In genomic region chr11:117781199-117781821, GRCm38 (mm10) we compare ENCODE assay signal across 1 mouse cellular context.
TF ChIP-seq lines count a peak whose summit lies in the region.

No protein-coding gene starts in this region.

TF ChIP-seq in CH12.LX, 34 proteins besides CTCF, POLR2A, EP300 and RAD21 (continued from another document):
- 0 out of 2 replicates have a peak, but pooled peaks have one; percentile 18 for TF ChIP-seq BHLHE40 (IDR thresholded peaks at IDR 0.05; ENCODE audit: low read depth, low read length)
- TF ChIP-seq SMC3 (IDR thresholded peaks at IDR 0.05; ENCODE audit: low read depth, low read length): no peak
- no peak for TF ChIP-seq MEF2A (IDR thresholded peaks at IDR 0.05; ENCODE audit: borderline replicate concordance, low read depth, low read length)
- no peak for TF ChIP-seq MAZ (IDR thresholded peaks at IDR 0.05; ENCODE audit: low read depth, low read length)
- no peak for TF ChIP-seq ZC3H11A (IDR thresholded peaks at IDR 0.05; ENCODE audit: low read depth, low read length)
- TF ChIP-seq IRF4 (IDR thresholded peaks at IDR 0.05; ENCODE audit: low read depth, low read length): no peak
TF ChIP-seq in CH12.LX: peak in this region for 5.
